Mouse (Mus musculus) cerebellum, postnatal 4 days (tissue): ENCODE measurements around the gene Otop3.

ENCODE experiments used
- DNase-seq, 2 experiments: peaks; one replicate each; pipeline ENCODE4 v3.0.0; 2022; ENCODE audit warnings: low spot score in 2 of 2, mixed read lengths in 1 of 2

Gene Otop3

GRCm38 (mm10) chr11:115318245-115319027 is 16.1 kb upstream of the Otop3 start:
- no peak for DNase-seq

DNA sequence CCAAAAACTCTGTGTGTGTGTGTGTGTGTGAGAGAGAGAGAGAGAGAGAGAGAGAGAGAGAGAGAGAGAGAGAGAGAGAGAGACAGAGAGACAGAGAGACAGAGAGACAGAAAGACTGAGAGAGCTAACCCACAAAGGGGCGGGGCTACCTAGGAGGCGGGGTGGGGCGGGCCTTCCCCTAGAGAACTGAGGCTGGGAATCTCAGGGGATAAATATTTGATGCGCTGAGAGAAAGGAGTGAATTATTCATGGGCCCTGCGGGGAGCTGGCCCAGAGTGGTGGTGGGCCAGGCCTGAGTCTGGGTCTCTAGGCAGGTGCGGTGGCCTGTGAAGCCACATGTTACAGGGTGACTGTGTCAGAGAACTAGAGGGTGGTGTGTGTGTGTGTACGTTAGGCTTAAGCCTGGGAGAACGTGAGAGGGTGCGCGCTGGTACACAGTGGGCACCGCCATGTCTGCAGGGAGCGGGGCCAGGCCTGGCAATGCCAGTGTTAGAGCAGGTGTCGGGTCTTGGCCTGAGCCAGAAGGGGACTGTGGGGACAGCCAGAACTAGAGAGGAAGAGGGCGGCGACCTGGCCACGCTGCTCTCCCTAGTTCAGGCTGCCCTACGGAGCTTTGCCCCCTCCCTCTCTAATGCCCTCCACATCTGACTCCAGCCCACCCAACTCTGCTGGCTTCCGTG is 14.7 kb upstream of the Otop3 start:
- DNase-seq, result no peak

DNA sequence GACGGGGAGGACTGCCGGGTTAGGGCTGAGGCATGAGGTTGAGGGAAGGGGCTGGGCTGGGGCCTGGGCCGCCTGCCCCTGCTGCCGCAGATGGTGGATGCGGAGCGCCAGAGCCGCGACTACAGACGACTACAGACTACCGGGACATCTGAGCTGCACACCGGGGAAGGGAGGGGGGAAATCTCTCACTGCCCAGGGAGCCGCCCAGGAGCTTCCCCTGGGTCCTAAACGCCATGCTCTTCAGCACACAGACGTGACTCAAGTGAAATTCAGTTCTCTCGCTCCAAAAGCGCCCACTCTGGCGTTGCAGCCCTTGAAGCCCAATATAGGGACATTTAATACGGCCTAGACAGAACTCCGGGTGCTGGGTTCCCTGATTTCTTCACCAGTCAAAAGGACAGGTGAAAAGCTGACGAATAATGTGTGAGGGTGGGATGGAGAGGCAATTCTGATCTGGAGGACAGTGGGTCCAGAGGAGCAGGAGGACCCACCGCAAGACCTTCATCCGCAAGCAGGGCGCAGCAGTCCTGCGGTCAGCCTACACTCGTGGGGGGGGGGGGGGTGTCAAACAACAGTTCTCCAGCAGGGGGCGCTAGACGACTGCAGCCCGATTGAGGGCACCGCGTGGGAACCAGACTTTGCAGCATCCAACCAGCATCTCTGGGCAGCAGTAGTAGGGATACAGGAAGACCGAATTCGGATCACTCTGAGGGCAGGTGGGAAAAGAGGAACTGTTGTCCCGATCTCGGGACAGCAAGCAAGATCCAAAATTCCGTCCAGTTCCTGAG is 12.4 kb upstream of the Otop3 start, which contains the start of gene Ush1g:
Ush1g (minus strand) TSS at position 136 of the 788 bp plus-strand sequence.
- peak in 1 of 2 experiments; percentile 72 for DNase-seq

DNA sequence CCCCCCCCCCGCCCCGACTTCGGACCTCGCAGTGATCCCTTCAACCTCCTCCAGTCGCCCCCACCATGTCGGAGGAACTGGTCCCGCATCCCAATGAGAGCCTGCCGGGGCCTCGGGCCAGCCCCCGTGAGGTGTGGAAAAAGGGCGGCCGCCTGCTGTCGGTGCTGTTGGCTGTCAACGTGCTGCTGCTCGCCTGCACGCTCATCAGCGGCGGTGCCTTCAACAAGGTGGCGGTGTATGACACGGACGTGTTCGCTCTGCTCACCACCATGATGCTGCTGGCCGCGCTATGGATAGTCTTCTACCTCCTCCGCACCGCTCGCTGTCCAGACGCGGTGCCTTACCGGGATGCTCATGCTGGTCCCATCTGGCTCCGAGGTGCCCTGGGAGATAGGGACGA is 11.2 kb upstream of the Otop3 start:
- no peak for DNase-seq

DNA sequence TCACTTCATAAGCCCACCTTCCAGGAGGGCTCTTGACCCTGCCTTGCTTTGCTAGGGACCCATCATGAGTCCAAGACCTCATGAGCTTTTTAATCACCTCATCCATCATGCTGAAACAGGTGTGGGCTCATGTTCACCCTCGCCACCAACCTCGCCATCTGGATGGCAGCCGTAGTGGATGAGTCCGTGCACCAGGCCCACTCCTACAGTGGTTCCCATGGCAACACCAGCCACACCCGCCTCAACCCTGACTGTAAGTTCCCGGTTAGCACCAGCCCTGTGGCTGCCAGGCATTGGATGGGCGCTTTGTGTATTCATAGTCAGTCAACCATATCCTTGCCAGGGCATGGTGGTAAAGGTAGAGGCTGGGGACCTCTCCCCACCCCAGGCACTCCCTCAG is 7.8 kb upstream of the Otop3 start:
- no peak for DNase-seq

DNA sequence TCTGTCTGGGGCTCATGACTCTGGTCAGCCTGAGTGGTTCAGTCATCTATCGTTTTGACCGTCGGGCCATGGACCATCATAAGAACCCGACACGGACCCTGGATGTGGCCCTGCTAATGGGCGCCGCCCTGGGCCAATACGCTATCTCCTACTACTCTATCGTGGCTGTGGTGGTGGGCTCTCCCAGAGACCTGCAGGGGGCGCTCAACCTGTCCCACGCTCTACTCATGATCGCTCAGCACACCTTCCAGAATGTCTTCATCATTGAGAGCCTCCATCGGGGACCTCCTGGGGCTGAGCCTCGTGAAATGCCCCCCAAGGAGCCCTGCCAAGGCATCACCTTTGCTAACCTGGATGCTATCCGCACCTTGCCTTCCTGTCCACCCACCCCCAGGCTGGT is 5.2 kb upstream of the Otop3 start:
- DNase-seq, result no peak

DNA sequence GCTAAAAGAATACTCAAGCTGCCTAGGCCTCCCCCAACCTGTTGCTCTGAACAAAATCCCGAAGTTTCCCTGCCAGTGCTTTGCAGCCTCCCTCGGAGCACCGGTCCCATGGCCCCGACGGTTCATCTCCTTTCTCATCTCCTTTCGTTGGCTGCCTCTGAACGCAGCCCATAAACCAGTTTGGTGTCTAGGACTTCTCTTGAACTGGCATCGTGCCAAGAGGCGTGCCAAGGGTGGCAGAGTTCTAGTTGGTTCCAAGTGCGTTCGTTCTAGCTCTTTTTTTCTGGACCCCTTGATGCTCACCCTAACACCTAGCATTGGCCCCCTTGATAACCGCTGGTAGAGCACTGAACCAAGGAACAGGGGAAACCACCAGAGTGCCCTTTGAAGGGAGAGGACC is 692 bp downstream of the Otop3 start:
- no peak for DNase-seq

- no peak for DNase-seq
Measured at GRCm38 (mm10) chr11:115336115-115336514, 1.6 kb downstream of the Otop3 start.

DNA sequence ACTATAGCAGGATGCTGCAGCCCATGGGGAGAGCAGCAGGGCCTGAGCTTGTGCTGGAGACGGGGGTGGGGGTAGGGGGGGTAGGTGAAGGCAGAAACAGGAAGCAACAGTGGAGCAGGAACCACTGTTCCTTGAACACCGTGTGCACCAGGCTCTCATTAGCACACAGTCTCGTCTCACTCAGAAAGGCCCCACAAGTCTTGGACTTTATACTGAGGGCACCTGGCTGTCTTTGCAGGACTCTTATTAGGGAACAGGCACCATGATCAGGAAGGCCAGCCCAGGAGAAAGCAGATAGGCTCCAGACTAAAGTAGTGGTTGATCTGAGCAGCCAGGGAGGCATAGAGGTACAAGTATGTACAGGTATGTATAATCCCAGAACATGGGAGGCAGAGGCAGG is 2.8 kb downstream of the Otop3 start:
- no peak for DNase-seq

- no peak for DNase-seq
Measured at GRCm38 (mm10) chr11:115337826-115338225, 3.3 kb downstream of the Otop3 start.

DNA sequence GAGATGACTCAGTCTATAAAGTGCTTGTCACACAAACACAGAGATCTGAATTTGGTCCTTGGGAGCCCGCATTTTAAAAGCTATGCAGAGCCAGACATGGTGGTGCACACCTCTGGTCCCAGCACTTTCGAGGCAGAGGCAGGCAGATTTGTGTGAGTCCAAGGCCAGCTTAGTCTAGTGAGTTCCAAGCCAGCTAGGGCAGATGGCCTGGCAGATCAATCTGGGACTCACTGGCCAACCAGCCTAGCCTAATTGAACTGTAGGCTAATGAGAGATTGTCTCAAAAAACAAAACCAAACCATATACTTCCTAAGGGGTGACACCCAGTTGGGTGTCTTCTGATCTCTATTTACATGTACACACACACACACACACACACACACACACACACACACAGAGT is 6.7 kb downstream of the Otop3 start:
- DNase-seq, result no peak

- DNase-seq, result no peak
Measured at GRCm38 (mm10) chr11:115341866-115342265, 7.3 kb downstream of the Otop3 start.

- no peak for DNase-seq
Measured at GRCm38 (mm10) chr11:115344967-115345366, 10.4 kb downstream of the Otop3 start.

DNA sequence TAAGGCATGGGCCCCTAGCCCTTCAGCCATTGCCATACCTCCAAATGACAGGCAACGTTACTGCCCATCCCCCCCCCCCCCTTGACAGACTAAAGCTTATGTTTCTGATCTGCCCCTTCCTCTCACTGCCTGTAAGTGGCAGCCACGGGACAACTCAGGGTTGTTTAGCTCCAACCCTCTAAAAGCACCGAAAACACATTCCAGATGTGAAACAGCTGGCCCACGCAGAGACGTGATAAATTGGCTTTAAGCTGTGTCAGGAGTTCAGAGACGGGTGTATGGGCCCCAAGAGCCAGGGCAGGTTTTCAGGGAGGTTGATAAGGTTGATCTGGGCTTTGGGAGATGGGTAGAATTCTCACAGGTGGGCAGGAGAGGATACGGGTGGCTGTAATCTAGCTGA is 11.0 kb downstream of the Otop3 start:
- no peak for DNase-seq

DNA sequence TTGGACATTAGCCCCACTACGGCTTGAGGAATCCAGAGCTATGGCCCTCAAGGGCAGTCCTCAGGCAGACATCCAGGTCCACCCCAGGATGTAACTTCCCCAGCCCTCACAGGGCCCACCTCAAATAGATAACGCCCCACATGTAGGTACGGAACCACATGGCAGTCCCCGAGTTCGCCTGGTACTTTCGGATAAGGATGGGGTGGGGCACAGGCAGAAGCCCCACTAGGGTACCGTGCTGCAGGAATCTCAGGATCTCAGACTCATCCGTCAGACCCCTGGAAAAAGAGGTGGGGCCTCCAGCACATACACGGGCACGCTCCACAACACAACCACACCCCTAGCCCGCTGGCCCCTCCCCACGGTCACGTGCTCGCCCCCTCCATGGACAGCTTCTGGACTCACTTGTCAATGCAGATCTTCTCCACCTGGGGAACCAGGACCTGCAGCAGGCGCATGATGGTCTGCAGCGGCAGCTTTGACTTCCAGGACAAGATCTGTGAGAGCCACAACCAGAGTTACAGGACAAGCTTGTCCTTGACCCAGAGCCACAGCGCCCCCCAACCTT is 14.2 kb downstream of the Otop3 start:
- DNase-seq, result no peak

- no peak for DNase-seq
Measured at GRCm38 (mm10) chr11:115349976-115350375, 15.4 kb downstream of the Otop3 start.

DNA sequence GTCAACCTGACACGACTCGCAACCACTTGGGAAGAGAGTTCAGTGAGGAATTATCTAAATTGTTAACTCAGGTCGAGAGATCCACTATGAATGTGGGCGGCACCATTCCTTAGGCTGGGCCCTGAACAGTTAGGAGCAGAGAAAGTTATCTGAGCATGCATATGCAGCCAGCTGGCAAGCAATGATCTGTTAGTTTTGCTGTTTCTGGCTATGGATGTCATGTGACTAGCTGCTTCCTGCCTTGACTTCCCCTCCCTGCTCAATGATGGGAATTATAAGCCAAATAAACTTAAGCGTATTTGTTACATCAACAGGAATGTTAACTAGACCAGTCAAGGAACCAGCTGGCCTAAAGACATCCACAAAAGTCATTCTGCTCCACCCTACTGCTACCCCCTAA is 18.8 kb downstream of the Otop3 start:
- no peak for DNase-seq

DNA sequence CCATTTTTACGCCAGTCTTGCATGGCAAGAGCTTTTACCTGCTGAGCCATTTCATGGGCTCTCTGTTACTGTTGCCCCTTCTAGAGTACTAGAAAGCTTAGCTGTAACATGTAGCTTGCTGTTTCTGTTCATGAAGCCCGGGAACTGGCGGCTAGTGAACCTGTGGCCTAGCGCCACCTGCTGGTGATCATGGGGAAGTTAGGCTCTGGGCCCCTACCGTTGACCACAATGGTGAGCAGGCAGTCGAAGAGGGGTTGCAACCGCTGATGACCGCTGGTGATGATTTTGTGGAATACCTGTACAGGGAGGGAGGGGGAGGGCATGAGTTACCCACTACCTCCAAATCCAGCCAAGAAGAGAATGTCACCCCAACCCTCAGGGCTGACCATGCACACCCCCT is 19.7 kb downstream of the Otop3 start:
- peak; percentile 70 to 81 for DNase-seq

DNA sequence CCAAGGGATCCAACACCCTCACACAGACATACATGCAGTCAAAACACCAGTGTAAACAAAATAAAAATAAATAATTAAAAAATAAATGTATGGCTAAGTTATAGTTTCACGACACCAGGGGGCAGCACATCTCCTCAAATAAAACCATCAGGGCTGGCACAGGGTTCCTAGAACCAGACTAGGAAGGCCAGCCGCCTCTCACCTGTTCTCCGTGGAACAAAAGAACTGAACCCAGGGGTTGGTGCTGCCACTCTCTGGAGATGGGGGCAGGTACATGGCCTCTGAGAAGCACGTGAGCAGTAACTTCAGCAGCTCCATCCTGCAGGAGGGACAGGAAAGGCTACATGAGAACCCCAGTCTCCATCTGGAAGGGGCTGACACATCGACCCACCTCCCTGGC is 23.9 kb downstream of the Otop3 start:
- DNase-seq, result peak in 1 of 2 experiments; percentile 69

GRCm38 (mm10) chr11:115359293-115359692 is 24.8 kb downstream of the Otop3 start:
- no peak for DNase-seq

GRCm38 (mm10) chr11:115359726-115360125 is 25.2 kb downstream of the Otop3 start:
- no peak for DNase-seq

DNA sequence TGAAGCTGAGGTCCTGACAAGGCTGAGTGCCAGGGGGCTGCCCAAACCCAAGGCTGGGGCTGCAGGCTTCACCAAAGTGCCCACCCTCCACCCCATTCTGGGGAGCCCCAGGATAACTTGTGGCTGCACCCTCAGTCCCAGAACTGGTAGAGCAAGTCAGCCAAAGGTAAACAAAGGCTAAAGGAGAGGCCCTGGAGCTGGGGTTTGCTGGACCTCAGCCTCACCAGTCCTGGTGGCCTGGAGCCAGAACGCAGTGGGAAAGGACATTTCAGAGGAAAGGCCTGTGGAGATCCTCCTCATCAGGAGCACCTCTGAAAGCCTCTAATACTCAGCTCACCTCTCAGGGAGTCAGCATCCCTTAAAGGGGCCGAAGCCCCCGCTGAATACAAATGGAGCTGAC is 29.6 kb downstream of the Otop3 start:
- no peak for DNase-seq
